In genomic region chr3:68674721-68675120, GRCm38 (mm10) we compare ENCODE assay signal across 19 mouse cellular contexts. TPM values are rescaled to one million over a fixed set of nuclear protein-coding genes. Genes with fewer than 3 reads are reported as not detected.
DNase-seq lines count a peak whose midpoint lies in the region; ATAC-seq and TF ChIP-seq lines count a peak whose summit lies in the region.
"Had no signal": no experiment of that assay in that cellular context is flagged by ENCODE, and none has a peak within 500 bp of the region (broad histone marks: within the 10 kb centered on the region; RNA-seq: fewer than 3 reads in every experiment).

No protein-coding gene starts in this region.

- no peaks in the 10 kb centered on the region for H3K9me3 ChIP-seq in kidney, embryonic 14.5 days (ENCODE audit: control insufficient read depth, low read length)
- no peaks in the 10 kb centered on the region for H3K9me3 ChIP-seq in lung, postnatal 0 days (ENCODE audit: low read length)
- H3K9me3 ChIP-seq: embryonic facial prominence, embryonic 12.5 days; forebrain, embryonic 15.5 days had no signal

- H3K4me3 ChIP-seq in kidney, embryonic 14.5 days (ENCODE audit: low read length), result no peak overlapping the region
- no peak overlapping the region for H3K4me3 ChIP-seq in left cerebral cortex, adult 2 months
- no peak overlapping the region for H3K4me3 ChIP-seq in lung, postnatal 0 days (ENCODE audit: low read depth, low read length)
- H3K4me3 ChIP-seq: embryonic facial prominence, embryonic 12.5 days; forebrain, embryonic 15.5 days; heart, embryonic 13.5 days had no signal

- WGBS in kidney, embryonic 14.5 days, result 23% methylated on average over 2 of the region's 2 CpGs
- WGBS in lung, postnatal 0 days, result 56% methylated on average over 2 of the region's 2 CpGs

- ATAC-seq in kidney, embryonic 14.5 days (ENCODE audit: low FRiP score, low TSS enrichment), result peak; percentile 50; the same call in 1 of the 2 replicates
- no peak for ATAC-seq in lung, postnatal 0 days
- ATAC-seq: activated CD4-positive, CD25-positive, alpha-beta regulatory T cell, adult 4 months; forebrain, embryonic 15.5 days; Patski had no signal

- H3K4me2 ChIP-seq in kidney, embryonic 14.5 days (replicated peaks; ENCODE audit: low read depth, low read length), result no peak overlapping the region
- H3K4me2 ChIP-seq in lung, postnatal 0 days (replicated peaks; ENCODE audit: low read depth, low read length), result no peak overlapping the region
- H3K4me2 ChIP-seq: embryonic facial prominence, embryonic 12.5 days; forebrain, embryonic 15.5 days; heart, embryonic 13.5 days had no signal

- no peak overlapping the region for H3K9ac ChIP-seq in kidney, embryonic 14.5 days (ENCODE audit: low read depth, low read length)
- no peak overlapping the region for H3K9ac ChIP-seq in lung, postnatal 0 days (replicated peaks; ENCODE audit: low read depth)
- H3K9ac ChIP-seq: embryonic facial prominence, embryonic 12.5 days; forebrain, embryonic 15.5 days; heart, embryonic 13.5 days had no signal

- H3K27ac ChIP-seq in kidney, embryonic 14.5 days (ENCODE audit: low read depth, low read length), result peak overlapping the region; percentile 44; the same call in 1 of the 2 replicates
- peak overlapping the region; percentile 86 for H3K27ac ChIP-seq in left cerebral cortex, adult 2 months
- H3K27ac ChIP-seq in lung, postnatal 0 days (ENCODE audit: low read length), result 0 out of 2 replicates have a peak overlapping the region, but pooled peaks have one; percentile 38
- H3K27ac ChIP-seq: embryonic facial prominence, embryonic 12.5 days; forebrain, embryonic 15.5 days; heart, embryonic 13.5 days had no signal

- H3K27me3 ChIP-seq in kidney, embryonic 14.5 days (ENCODE audit: control insufficient read depth, insufficient read depth, low read length), result no peaks in the 10 kb centered on the region
- no peaks in the 10 kb centered on the region for H3K27me3 ChIP-seq in lung, postnatal 0 days (replicated peaks; ENCODE audit: insufficient read depth, low read length)
- H3K27me3 ChIP-seq: CH12.LX; embryonic facial prominence, embryonic 12.5 days; forebrain, embryonic 15.5 days; heart, embryonic 13.5 days; Patski had no signal

- H3K36me3 ChIP-seq in kidney, embryonic 14.5 days (ENCODE audit: control insufficient read depth, insufficient read depth, low read length), result no peaks in the 10 kb centered on the region
- H3K36me3 ChIP-seq in lung, postnatal 0 days (ENCODE audit: insufficient read depth, low read length), result no peaks in the 10 kb centered on the region
- H3K36me3 ChIP-seq: embryonic facial prominence, embryonic 12.5 days; forebrain, embryonic 15.5 days; heart, embryonic 13.5 days had no signal

- H3K4me1 ChIP-seq in kidney, embryonic 14.5 days (ENCODE audit: control insufficient read depth, insufficient read depth, low read length), result no peaks in the 10 kb centered on the region
- H3K4me1 ChIP-seq in lung, postnatal 0 days (ENCODE audit: insufficient read depth, low read depth, low read length), result no peaks in the 10 kb centered on the region; the same call in 1 of the 2 replicates
- H3K4me1 ChIP-seq: embryonic facial prominence, embryonic 12.5 days; forebrain, embryonic 15.5 days had no signal

- no peak for TF ChIP-seq EP300 in lung, postnatal 0 days (IDR thresholded peaks at IDR 0.05)

- no peak for DNase-seq in kidney, postnatal 10 days
- DNase-seq in left cerebral cortex, adult 2 months (ENCODE audit: extremely low spot score in 1 of 2, low spot score in 2 of 2), result no peak
- DNase-seq in left cerebral cortex, postnatal 25 days (ENCODE audit: low spot score in 2 of 2), result no peak
- no peak for DNase-seq in lung, postnatal 0 days (ENCODE audit: low spot score)
- no peak for DNase-seq in lung, postnatal 4 days
- DNase-seq: adrenal gland, postnatal 14 days; cerebellum, adult 11-12 months; cerebellum, adult 9-10 months; cerebellum, postnatal 25 days; gastrocnemius, postnatal 10 days; heart, postnatal 36 days had no signal

- TF ChIP-seq CTCF in left cerebral cortex, adult 2 months (IDR thresholded peaks at IDR 0.05), result no peak
- TF ChIP-seq CTCF in lung, postnatal 0 days (IDR thresholded peaks at IDR 0.05), result no peak

- intact Hi-C loops in left cerebral cortex, adult 2 months (cut with DNase I), result loop anchor here (1.0 to 5.0 kb wide), 2 partner anchors 65 to 82 kb away; no protein-coding TSS in a partner anchor
- intact Hi-C loops in left cerebral cortex, postnatal 25 days (cut with DNase I), result loop anchor here (1.0 to 5.0 kb wide), 4 partner anchors 19 to 1032 kb away; no protein-coding TSS in a partner anchor

RNA-seq across cellular contexts. Expression of gene Il12a, which starts 15.7 kb away (rescaled TPM):
- 0.20 and 0.47 TPM in 2 replicates for polyA plus RNA-seq in kidney, embryonic 14.5 days (2014; fragmentation: Nextera tagmentation; extraction: Ambion mirVana)
- 1 to 10 TPM; 2.8 to 4.2 TPM for total RNA-seq in left cerebral cortex, adult 2 months (2021)
- 1 to 10 TPM; 1.9 to 4.8 TPM for total RNA-seq in left cerebral cortex, postnatal 25 days (2021)
- 1.4 TPM in 2 replicates for polyA plus RNA-seq in lung, postnatal 0 days (2015; fragmentation: Nextera tagmentation; extraction: Ambion mirVana)
- polyA plus RNA-seq: activated CD4-positive, CD25-positive, alpha-beta regulatory T cell, adult 4 months; gonadal fat pad, adult 2 months; heart, embryonic 13.5 days; Patski had no signal
